Mouse (Mus musculus): ENCODE results near the gene H2-T23. TPM values are rescaled to one million over a fixed set of nuclear protein-coding genes. Genes with fewer than 3 reads are reported as not detected.

The H2-T23 gene
- polyA plus RNA-seq (2014; fragmentation: Illumina TruSeq; extraction: RNeasy Lipid Tissue Mini Kit (QIAGEN cat#74804); ENCODE audit: low read depth, low replicate concordance) = 0.38 TPM

GRCm38 (mm10) chr17:36032351-36032875, at the start of gene H2-T23:
Gene H2-T23, minus strand, starts transcription at chr17:36032855.

DNA sequence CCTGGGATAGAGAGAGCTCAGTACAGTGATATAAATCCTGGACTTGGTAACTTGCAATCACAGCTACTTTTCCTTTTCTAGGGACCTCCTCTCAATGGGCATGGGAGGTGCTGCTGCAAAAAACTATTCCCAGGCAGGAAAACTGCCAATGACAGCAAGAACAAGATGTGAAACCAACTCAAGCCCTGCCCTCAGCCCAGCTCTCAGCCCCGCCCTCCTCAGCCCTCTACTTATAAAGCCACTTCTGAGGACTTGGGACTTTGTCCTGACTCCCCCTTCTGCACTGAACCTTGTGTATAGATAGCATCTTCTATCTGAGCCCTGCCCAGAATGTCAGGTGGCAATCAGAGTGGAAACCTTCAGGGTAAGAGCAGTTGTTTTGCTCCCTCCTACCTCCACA, 25.7 kb upstream of the H2-T23 start, which contains the start of gene Gm11127:
Gene Gm11127, minus strand, starts transcription at position 10 of the 400 bp plus-strand sequence.

DNA sequence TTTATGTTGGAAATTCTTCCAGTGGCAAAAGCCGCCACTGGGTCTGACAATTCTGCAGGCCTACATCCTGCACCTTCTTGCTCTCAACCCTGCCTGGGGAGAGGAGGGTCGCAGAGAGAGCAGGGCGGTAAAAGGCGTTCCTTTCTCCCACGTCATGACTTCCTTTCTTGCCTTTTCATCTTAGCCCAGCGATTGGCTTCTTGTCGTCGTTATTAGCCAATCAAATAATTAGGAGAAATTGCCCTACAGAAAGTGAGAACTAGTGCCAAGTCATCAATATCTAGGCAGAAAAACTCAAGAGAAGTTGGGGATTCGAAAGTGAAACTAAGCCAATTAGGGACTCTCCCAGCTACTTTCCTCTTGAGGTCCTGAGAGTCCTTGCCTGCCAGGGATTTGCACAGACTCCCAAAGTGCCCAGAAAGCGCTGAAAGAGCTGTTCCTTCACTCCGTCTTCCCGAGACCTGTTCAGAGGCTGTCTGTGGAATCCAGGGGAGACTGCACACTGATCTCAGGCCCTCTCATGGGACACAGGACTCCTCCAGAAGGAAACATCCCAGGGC, 10.0 kb upstream of the H2-T23 start, which contains the start of the genes H2-T22 and Gm6034:
Gene H2-T22, minus strand, starts transcription at position 138 of the 560 bp plus-strand sequence.
Gene Gm6034, plus strand, starts transcription at position 352 of the 560 bp plus-strand sequence.

GRCm38 (mm10) chr17:36020191-36021073, 12.2 kb downstream of the H2-T23 start, which contains the start of gene H2-T24:
Gene H2-T24, minus strand, starts transcription at chr17:36020560.

Other genes starting within 250 kb of the H2-T23 start
- 0.32 TPM for gene Ier3, start 211.2 kb downstream of the H2-T23 start, polyA plus RNA-seq (2014; fragmentation: Illumina TruSeq; extraction: RNeasy Lipid Tissue Mini Kit (QIAGEN cat#74804); ENCODE audit: low read depth, low replicate concordance)
- gene Flot1, start 209.6 kb downstream of the H2-T23 start, polyA plus RNA-seq (2014; fragmentation: Illumina TruSeq; extraction: RNeasy Lipid Tissue Mini Kit (QIAGEN cat#74804); ENCODE audit: low read depth, low replicate concordance) = 1.6 TPM
- 13.0 TPM for gene Tubb5, start 194.5 kb downstream of the H2-T23 start, polyA plus RNA-seq (2014; fragmentation: Illumina TruSeq; extraction: RNeasy Lipid Tissue Mini Kit (QIAGEN cat#74804); ENCODE audit: low read depth, low replicate concordance)
- gene Mdc1, start 191.3 kb downstream of the H2-T23 start, polyA plus RNA-seq (2014; fragmentation: Illumina TruSeq; extraction: RNeasy Lipid Tissue Mini Kit (QIAGEN cat#74804); ENCODE audit: low read depth, low replicate concordance) = 90.7 TPM
- gene Nrm, start 171.5 kb downstream of the H2-T23 start, polyA plus RNA-seq (2014; fragmentation: Illumina TruSeq; extraction: RNeasy Lipid Tissue Mini Kit (QIAGEN cat#74804); ENCODE audit: low read depth, low replicate concordance) = 27.0 TPM
- gene Ppp1r18, start 167.3 kb downstream of the H2-T23 start, polyA plus RNA-seq (2014; fragmentation: Illumina TruSeq; extraction: RNeasy Lipid Tissue Mini Kit (QIAGEN cat#74804); ENCODE audit: low read depth, low replicate concordance) = 4.9 TPM
- 55.0 TPM for gene Dhx16, start 153.0 kb downstream of the H2-T23 start, polyA plus RNA-seq (2014; fragmentation: Illumina TruSeq; extraction: RNeasy Lipid Tissue Mini Kit (QIAGEN cat#74804); ENCODE audit: low read depth, low replicate concordance)
- gene 2310061I04Rik, start 135.4 kb downstream of the H2-T23 start, polyA plus RNA-seq (2014; fragmentation: Illumina TruSeq; extraction: RNeasy Lipid Tissue Mini Kit (QIAGEN cat#74804); ENCODE audit: low read depth, low replicate concordance) = 51.0 TPM
- 26.8 TPM for gene Atat1, start 122.8 kb downstream of the H2-T23 start, polyA plus RNA-seq (2014; fragmentation: Illumina TruSeq; extraction: RNeasy Lipid Tissue Mini Kit (QIAGEN cat#74804); ENCODE audit: low read depth, low replicate concordance)
- 22.7 TPM for gene Mrps18b, start 116.5 kb downstream of the H2-T23 start, polyA plus RNA-seq (2014; fragmentation: Illumina TruSeq; extraction: RNeasy Lipid Tissue Mini Kit (QIAGEN cat#74804); ENCODE audit: low read depth, low replicate concordance)
- gene Ppp1r10, start 116.4 kb downstream of the H2-T23 start, polyA plus RNA-seq (2014; fragmentation: Illumina TruSeq; extraction: RNeasy Lipid Tissue Mini Kit (QIAGEN cat#74804); ENCODE audit: low read depth, low replicate concordance) = 162 TPM
- 95.3 TPM for gene Abcf1, start 63.1 kb downstream of the H2-T23 start, polyA plus RNA-seq (2014; fragmentation: Illumina TruSeq; extraction: RNeasy Lipid Tissue Mini Kit (QIAGEN cat#74804); ENCODE audit: low read depth, low replicate concordance)
- gene Gnl1, start 53.0 kb downstream of the H2-T23 start, polyA plus RNA-seq (2014; fragmentation: Illumina TruSeq; extraction: RNeasy Lipid Tissue Mini Kit (QIAGEN cat#74804); ENCODE audit: low read depth, low replicate concordance) = 5.8 TPM
- 8.7 TPM for gene Prr3, start 52.6 kb downstream of the H2-T23 start, polyA plus RNA-seq (2014; fragmentation: Illumina TruSeq; extraction: RNeasy Lipid Tissue Mini Kit (QIAGEN cat#74804); ENCODE audit: low read depth, low replicate concordance)
- 0.13 TPM for gene H2-T24, start 12.3 kb downstream of the H2-T23 start, polyA plus RNA-seq (2014; fragmentation: Illumina TruSeq; extraction: RNeasy Lipid Tissue Mini Kit (QIAGEN cat#74804); ENCODE audit: low read depth, low replicate concordance)
- gene H2-T22, start 9.9 kb upstream of the H2-T23 start, polyA plus RNA-seq (2014; fragmentation: Illumina TruSeq; extraction: RNeasy Lipid Tissue Mini Kit (QIAGEN cat#74804); ENCODE audit: low read depth, low replicate concordance) = 0.71 TPM
- gene Gm6034, start 10.1 kb upstream of the H2-T23 start, polyA plus RNA-seq (2014; fragmentation: Illumina TruSeq; extraction: RNeasy Lipid Tissue Mini Kit (QIAGEN cat#74804); ENCODE audit: low read depth, low replicate concordance) = not detected
- gene Gm11127, start 25.5 kb upstream of the H2-T23 start, polyA plus RNA-seq (2014; fragmentation: Illumina TruSeq; extraction: RNeasy Lipid Tissue Mini Kit (QIAGEN cat#74804); ENCODE audit: low read depth, low replicate concordance) = not detected
- gene Gm19684, start 88.8 kb upstream of the H2-T23 start, polyA plus RNA-seq (2014; fragmentation: Illumina TruSeq; extraction: RNeasy Lipid Tissue Mini Kit (QIAGEN cat#74804); ENCODE audit: low read depth, low replicate concordance) = not detected
- gene Gm7030, start 96.6 kb upstream of the H2-T23 start, polyA plus RNA-seq (2014; fragmentation: Illumina TruSeq; extraction: RNeasy Lipid Tissue Mini Kit (QIAGEN cat#74804); ENCODE audit: low read depth, low replicate concordance) = not detected
- not detected for gene Gm8909, start 135.7 kb upstream of the H2-T23 start, polyA plus RNA-seq (2014; fragmentation: Illumina TruSeq; extraction: RNeasy Lipid Tissue Mini Kit (QIAGEN cat#74804); ENCODE audit: low read depth, low replicate concordance)
- gene H2-T3, start 157.4 kb upstream of the H2-T23 start, polyA plus RNA-seq (2014; fragmentation: Illumina TruSeq; extraction: RNeasy Lipid Tissue Mini Kit (QIAGEN cat#74804); ENCODE audit: low read depth, low replicate concordance) = not detected
- gene Rpp21, start 225.2 kb upstream of the H2-T23 start, polyA plus RNA-seq (2014; fragmentation: Illumina TruSeq; extraction: RNeasy Lipid Tissue Mini Kit (QIAGEN cat#74804); ENCODE audit: low read depth, low replicate concordance) = 6.4 TPM
- 45.3 TPM for gene Trim39, start 239.4 kb upstream of the H2-T23 start, polyA plus RNA-seq (2014; fragmentation: Illumina TruSeq; extraction: RNeasy Lipid Tissue Mini Kit (QIAGEN cat#74804); ENCODE audit: low read depth, low replicate concordance)

All from testis, adult 10 weeks (tissue).